Mouse (Mus musculus) cerebellum, adult 2 months (tissue): ENCODE results near the gene Zfyve9. TPM values are rescaled to one million over a fixed set of nuclear protein-coding genes. Genes with fewer than 3 reads are reported as not detected.

ENCODE experiments used
- DNase-seq, 2 experiments: peaks; one replicate each; pipeline ENCODE4 v3.0.0; 2021
- H3K27ac ChIP-seq: fragments of 200-500 bp; 2 replicates; pipeline ENCODE4 v1.5.1; 2012; ENCODE audit warnings: low read length, control low read depth, inconsistent platforms; ENCODE audit not compliant: insufficient read depth
- H3K27me3 ChIP-seq: fragments of 200-500 bp; 2 replicates; pipeline ENCODE4 v1.6.1; 2012; ENCODE audit warnings: inconsistent platforms, mild to moderate bottlenecking, low read length, moderate library complexity; ENCODE audit not compliant: control insufficient read depth, insufficient read depth
- H3K4me1 ChIP-seq: fragments of 200-500 bp; 2 replicates; pipeline ENCODE4 v1.6.1; 2011; ENCODE audit warnings: low read length; ENCODE audit not compliant: control insufficient read depth, insufficient read depth
- H3K4me3 ChIP-seq: fragments of 200-500 bp; replicated peaks from 2 replicates; pipeline ENCODE3; 2011; ENCODE audit warnings: mild to moderate bottlenecking, low read depth, low read length, control low read depth; ENCODE audit not compliant: insufficient read depth
- CTCF ChIP-seq: fragments of 200-500 bp; IDR thresholded peaks from 2 replicates; pipeline ENCODE4 v1.5.1; 2011; ENCODE audit warnings: low read depth, mild to moderate bottlenecking, control low read depth, low read length, moderate library complexity, borderline replicate concordance; ENCODE audit not compliant: insufficient read depth
- POLR2A ChIP-seq: fragments of 200-500 bp; IDR thresholded peaks from 2 replicates; pipeline ENCODE4 v1.6.1; 2011; ENCODE audit warnings: low read length, control low read depth, borderline replicate concordance; ENCODE audit not compliant: insufficient read depth
- WGBS: fragments of 180-500 bp; shearing (Covaris S2); methylation state at CpG from one replicate; pipeline ENCODE4 v1.1.7; 2018; 5-methylcytosine and 5-hydroxymethylcytosine counted together
- polyA plus RNA-seq: library from polyadenylated mRNA; depleted of rRNA; stranded (reverse); fragments of >200 nt; gene quantifications from 2 replicates; pipeline ENCODE4 v1.2.3, GENCODE M21; 2012; rRNA removed

Zfyve9 gene
- polyA plus RNA-seq, 1 experiment: 41.2 TPM

GRCm38 (mm10) chr4:108608651-108609050, 171.9 kb downstream of the Zfyve9 start:
- WGBS: 91% methylated on average over 3 of the region's 3 CpGs
- no peak overlapping the region for H3K27ac ChIP-seq
- no peak for DNase-seq
- H3K4me1 ChIP-seq: no peaks in the 10 kb centered on the region
- TF ChIP-seq POLR2A (no peak), CTCF (no peak)
- H3K27me3 ChIP-seq: no peaks in the 10 kb centered on the region
- H3K4me3 ChIP-seq: no peak overlapping the region

DNA sequence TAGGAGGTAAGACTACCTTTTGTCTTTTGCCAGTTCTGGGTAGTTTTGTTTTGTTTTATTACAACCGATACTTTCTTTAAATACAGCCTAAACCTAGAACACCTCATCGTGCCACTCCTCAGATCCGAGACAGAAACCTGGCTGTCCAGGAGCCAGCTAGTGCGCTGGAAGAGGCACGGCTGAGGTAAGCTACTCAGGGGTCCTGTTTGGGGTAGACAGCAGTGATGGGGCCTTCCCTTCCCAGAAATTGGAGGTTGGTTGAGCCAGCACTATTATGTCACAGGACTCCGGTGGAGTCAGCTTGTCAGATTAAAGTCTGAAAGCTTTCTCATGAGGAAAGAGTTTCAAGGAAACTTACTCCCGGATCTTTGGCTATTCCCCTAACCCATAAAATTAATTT, 178.7 kb downstream of the Zfyve9 start:
- no peak overlapping the region for H3K4me3 ChIP-seq
- TF ChIP-seq CTCF (no peak), POLR2A (no peak)
- 90% methylated on average over 7 of the region's 7 CpGs for WGBS
- no peak for DNase-seq
- no peak overlapping the region for H3K27ac ChIP-seq
- H3K27me3 ChIP-seq: no peaks in the 10 kb centered on the region
- no peaks in the 10 kb centered on the region for H3K4me1 ChIP-seq

GRCm38 (mm10) chr4:108598306-108598705, 182.3 kb downstream of the Zfyve9 start:
- 91% methylated on average over 4 of the region's 4 CpGs for WGBS
- Histone ChIP-seq H3K4me1 (no peaks in the 10 kb centered on the region), H3K4me3 (no peak overlapping the region), H3K27ac (no peak overlapping the region), H3K27me3 (no peaks in the 10 kb centered on the region)
- no peak for TF ChIP-seq POLR2A
- TF ChIP-seq CTCF: no peak
- DNase-seq: no peak

DNA sequence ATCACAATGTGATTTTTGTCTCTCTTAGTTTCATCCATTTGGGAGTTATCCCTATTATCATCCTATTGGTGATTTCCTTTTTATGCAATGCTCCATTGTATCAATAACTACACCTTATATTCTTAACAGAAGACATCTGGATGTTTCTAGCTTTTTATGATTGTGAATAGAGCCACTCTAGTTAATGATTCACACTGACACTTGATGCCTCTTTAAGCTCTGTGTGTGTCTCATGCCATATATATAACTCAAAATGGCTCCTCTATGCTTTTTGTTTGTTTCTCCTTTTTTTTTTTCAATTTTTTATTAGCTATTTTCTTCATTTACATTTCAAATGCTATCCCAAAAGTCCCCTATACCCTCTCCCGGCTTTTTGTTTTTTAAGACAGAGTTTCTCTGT, 184.8 kb downstream of the Zfyve9 start:
- 93% methylated on average over 1 of the region's 1 CpGs for WGBS
- Histone ChIP-seq H3K27ac (no peak overlapping the region), H3K27me3 (no peaks in the 10 kb centered on the region), H3K4me1 (no peaks in the 10 kb centered on the region), H3K4me3 (no peak overlapping the region)
- DNase-seq: no peak
- TF ChIP-seq POLR2A (no peak), CTCF (no peak)

GRCm38 (mm10) chr4:108593376-108593775, 187.2 kb downstream of the Zfyve9 start:
- Histone ChIP-seq H3K27me3 (no peaks in the 10 kb centered on the region), H3K4me3 (no peak overlapping the region), H3K4me1 (no peaks in the 10 kb centered on the region), H3K27ac (no peak overlapping the region)
- peak in 1 of 2 experiments; percentile 66 for DNase-seq
- 90% methylated on average over 2 of the region's 2 CpGs for WGBS
- TF ChIP-seq POLR2A: no peak
- no peak for TF ChIP-seq CTCF

Other genes with a start within 250 kb of the Zfyve9 start
- 31.8 and 34.6 TPM in 2 replicates for gene Prpf38a, start 201.5 kb downstream of the Zfyve9 start, polyA plus RNA-seq
- gene Orc1, start 201.4 kb downstream of the Zfyve9 start, polyA plus RNA-seq: 0.11 and 0.18 TPM in 2 replicates
- gene Cc2d1b, start 160.9 kb downstream of the Zfyve9 start, polyA plus RNA-seq: 48.1 and 50.0 TPM in 2 replicates
- 0.84 and 0.97 TPM in 2 replicates for gene 3110021N24Rik, start 61.1 kb downstream of the Zfyve9 start, polyA plus RNA-seq
- 84.4 and 84.7 TPM in 2 replicates for gene Btf3l4, start 52.8 kb upstream of the Zfyve9 start, polyA plus RNA-seq
- gene Txndc12, start 53.8 kb upstream of the Zfyve9 start, polyA plus RNA-seq: 51.3 and 53.6 TPM in 2 replicates
- 20.0 TPM in 2 replicates for gene Kti12, start 67.0 kb upstream of the Zfyve9 start, polyA plus RNA-seq
- gene A730015C16Rik, start 67.8 kb upstream of the Zfyve9 start, polyA plus RNA-seq: not detected in 2 replicates
- 40.1 and 42.5 TPM in 2 replicates for gene Rab3b, start 98.3 kb upstream of the Zfyve9 start, polyA plus RNA-seq
- 136 and 150 TPM in 2 replicates for gene Nrd1, start 219.9 kb upstream of the Zfyve9 start, polyA plus RNA-seq